Mouse (Mus musculus) kidney, embryonic 16.5 days (tissue): ENCODE results near the gene Ifnar2. TPM values are rescaled to one million over a fixed set of nuclear protein-coding genes. Genes with fewer than 3 reads are reported as not detected.

ENCODE experiments used
- ATAC-seq: fragments of 200-750 bp; cut with Nextera tagmentation; 2 replicates; pipeline ENCODE4 v1.8.0; 2017; ENCODE audit warnings: moderate TSS enrichment; ENCODE audit not compliant: low FRiP score, low TSS enrichment
- H3K27ac ChIP-seq: fragments of 300-500 bp; sonication (generic); 2 replicates; pipeline ENCODE4 v1.5.1; 2014; ENCODE audit warnings: low read length
- H3K27me3 ChIP-seq: fragments of 300-500 bp; sonication (generic); 2 replicates; pipeline ENCODE4 v1.6.1; 2014; ENCODE audit warnings: low read length, control low read depth, mixed read lengths; ENCODE audit not compliant: insufficient read depth
- H3K36me3 ChIP-seq: fragments of 300-500 bp; sonication (generic); 2 replicates; pipeline ENCODE4 v1.6.1; 2014; ENCODE audit warnings: low read length, control low read depth, mixed read lengths; ENCODE audit not compliant: insufficient read depth
- H3K4me1 ChIP-seq: fragments of 300-500 bp; sonication (generic); 2 replicates; pipeline ENCODE4 v1.6.1; 2014; ENCODE audit warnings: low read length, control low read depth, mixed read lengths; ENCODE audit not compliant: insufficient read depth
- H3K4me2 ChIP-seq: fragments of 300-500 bp; sonication (generic); replicated peaks from 2 replicates; pipeline ENCODE4 v1.6.1; 2014; ENCODE audit warnings: low read depth, low read length
- H3K4me3 ChIP-seq: fragments of 300-500 bp; sonication (generic); 2 replicates; pipeline ENCODE4 v1.5.1; 2014; ENCODE audit warnings: mild to moderate bottlenecking, low read length
- H3K9ac ChIP-seq: fragments of 300-500 bp; sonication (generic); replicated peaks from 2 replicates; pipeline ENCODE4 v1.6.1; 2014; ENCODE audit warnings: low read length
- H3K9me3 ChIP-seq: fragments of 300-500 bp; sonication (generic); 2 replicates; pipeline ENCODE4 v1.6.1; 2016; ENCODE audit warnings: low read length, control low read depth
- WGBS: fragments of 180-500 bp; shearing (Covaris S2); extraction: QIAGEN DNeasy Blood & Tissue Kit; methylation state at CpG from one replicate; pipeline ENCODE4 v1.1.7; 2014; 5-methylcytosine and 5-hydroxymethylcytosine counted together
- polyA plus RNA-seq: library from polyadenylated mRNA; unstranded; fragments of >200 nt; fragmentation: Nextera tagmentation; extraction: Ambion mirVana; gene quantifications from 2 replicates; pipeline ENCODE4 v1.2.1, GENCODE M21; 2015

Ifnar2 gene
- 55.5 and 56.2 TPM in 2 replicates for polyA plus RNA-seq

GRCm38 (mm10) chr16:91372577-91373472 lies at the start of gene Ifnar2:
TSS of gene Ifnar2 (plus strand) at chr16:91372783.
- H3K27ac ChIP-seq: peak within 1 kb of the TSS; percentile 93
- WGBS: under 1% methylated on average over 62 of the region's 62 CpGs
- peaks cover 6% of the 10 kb centered on the region; the same call in 1 of the 2 replicates for H3K9me3 ChIP-seq
- H3K36me3 ChIP-seq: peaks cover 4% of the 10 kb centered on the region
- peak within 1 kb of the TSS; percentile 94 for H3K9ac ChIP-seq
- ATAC-seq: peak; percentile 95
- no peaks in the 10 kb centered on the region for H3K27me3 ChIP-seq
- peak within 1 kb of the TSS; percentile 76 for H3K4me3 ChIP-seq
- H3K4me2 ChIP-seq: peak within 1 kb of the TSS; percentile 62
- H3K4me1 ChIP-seq: peaks cover 14% of the 10 kb centered on the region

- Histone ChIP-seq H3K4me1 (no peaks in the 10 kb centered on the region), H3K9me3 (no peaks in the 10 kb centered on the region), H3K4me3 (no peak overlapping the region), H3K9ac (no peak overlapping the region), H3K4me2 (no peak overlapping the region), H3K36me3 (no peaks in the 10 kb centered on the region), H3K27ac (no peak overlapping the region), H3K27me3 (peaks cover 17% of the 10 kb centered on the region)
- ATAC-seq: no peak
- 75% methylated on average over 7 of the region's 7 CpGs for WGBS
These were observed 45.0 kb upstream of the Ifnar2 start for GRCm38 (mm10) chr16:91327605-91328004.

- Histone ChIP-seq H3K27ac (no peak overlapping the region), H3K4me2 (no peak overlapping the region), H3K9ac (no peak overlapping the region), H3K36me3 (no peaks in the 10 kb centered on the region), H3K4me3 (no peak overlapping the region), H3K9me3 (no peaks in the 10 kb centered on the region), H3K27me3 (peaks cover 13% of the 10 kb centered on the region), H3K4me1 (no peaks in the 10 kb centered on the region)
- WGBS: 78% methylated on average over 19 of the region's 19 CpGs
- no peak for ATAC-seq
These were observed 43.7 kb upstream of the Ifnar2 start for GRCm38 (mm10) chr16:91328922-91329321.

- no peak overlapping the region for H3K9ac ChIP-seq
- H3K4me3 ChIP-seq: no peak overlapping the region
- no peaks in the 10 kb centered on the region for H3K4me1 ChIP-seq
- ATAC-seq: no peak
- no peaks in the 10 kb centered on the region for H3K9me3 ChIP-seq
- H3K36me3 ChIP-seq: no peaks in the 10 kb centered on the region
- H3K27me3 ChIP-seq: peaks cover 12% of the 10 kb centered on the region
- WGBS: 70% methylated on average over 6 of the region's 6 CpGs
- H3K27ac ChIP-seq: no peak overlapping the region
- H3K4me2 ChIP-seq: no peak overlapping the region
These were observed 42.1 kb upstream of the Ifnar2 start for GRCm38 (mm10) chr16:91330496-91330895.

GRCm38 (mm10) chr16:91331153-91331552 lies 41.4 kb upstream of the Ifnar2 start:
- H3K27ac ChIP-seq: no peak overlapping the region
- 31% methylated on average over 5 of the region's 5 CpGs for WGBS
- no peaks in the 10 kb centered on the region for H3K4me1 ChIP-seq
- no peak overlapping the region for H3K4me2 ChIP-seq
- no peaks in the 10 kb centered on the region for H3K9me3 ChIP-seq
- H3K36me3 ChIP-seq: no peaks in the 10 kb centered on the region
- no peak overlapping the region for H3K9ac ChIP-seq
- no peak for ATAC-seq
- H3K27me3 ChIP-seq: peaks cover 12% of the 10 kb centered on the region
- no peak overlapping the region for H3K4me3 ChIP-seq

- Histone ChIP-seq H3K27me3 (peaks cover 17% of the 10 kb centered on the region), H3K4me1 (no peaks in the 10 kb centered on the region), H3K36me3 (no peaks in the 10 kb centered on the region), H3K27ac (no peak overlapping the region), H3K4me2 (no peak overlapping the region), H3K4me3 (no peak overlapping the region), H3K9me3 (no peaks in the 10 kb centered on the region), H3K9ac (no peak overlapping the region)
- 46% methylated on average over 7 of the region's 7 CpGs for WGBS
- no peak for ATAC-seq
These were observed 39.7 kb upstream of the Ifnar2 start for GRCm38 (mm10) chr16:91332880-91333279.

GRCm38 (mm10) chr16:91334190-91334893 lies 38.2 kb upstream of the Ifnar2 start:
- Histone ChIP-seq H3K4me3 (no peak overlapping the region), H3K36me3 (no peaks in the 10 kb centered on the region), H3K27me3 (peaks cover 8% of the 10 kb centered on the region), H3K4me1 (no peaks in the 10 kb centered on the region), H3K4me2 (no peak overlapping the region), H3K9ac (no peak overlapping the region), H3K9me3 (no peaks in the 10 kb centered on the region), H3K27ac (no peak overlapping the region)
- 13% methylated on average over 10 of the region's 10 CpGs for WGBS
- ATAC-seq: no peak

GRCm38 (mm10) chr16:91336753-91337152 lies 35.8 kb upstream of the Ifnar2 start:
- Histone ChIP-seq H3K27ac (no peak overlapping the region), H3K27me3 (peaks cover 8% of the 10 kb centered on the region; the same call in 1 of the 2 replicates), H3K9ac (no peak overlapping the region), H3K4me1 (no peaks in the 10 kb centered on the region), H3K4me3 (no peak overlapping the region), H3K36me3 (no peaks in the 10 kb centered on the region), H3K4me2 (no peak overlapping the region), H3K9me3 (no peaks in the 10 kb centered on the region)
- ATAC-seq: no peak
- 91% methylated on average over 4 of the region's 4 CpGs for WGBS

- Histone ChIP-seq H3K27ac (no peak overlapping the region), H3K36me3 (no peaks in the 10 kb centered on the region), H3K27me3 (peaks cover 8% of the 10 kb centered on the region; the same call in 1 of the 2 replicates), H3K4me1 (no peaks in the 10 kb centered on the region), H3K9ac (no peak overlapping the region), H3K4me2 (no peak overlapping the region), H3K9me3 (no peaks in the 10 kb centered on the region), H3K4me3 (no peak overlapping the region)
- no peak for ATAC-seq
- 74% methylated on average over 5 of the region's 5 CpGs for WGBS
These were observed 35.1 kb upstream of the Ifnar2 start for GRCm38 (mm10) chr16:91337480-91337879.

- Histone ChIP-seq H3K4me3 (no peak overlapping the region), H3K27me3 (peaks cover 28% of the 10 kb centered on the region), H3K9ac (no peak overlapping the region), H3K4me2 (no peak overlapping the region), H3K4me1 (no peaks in the 10 kb centered on the region), H3K27ac (no peak overlapping the region), H3K9me3 (no peaks in the 10 kb centered on the region), H3K36me3 (no peaks in the 10 kb centered on the region)
- 76% methylated on average over 9 of the region's 9 CpGs for WGBS
- no peak for ATAC-seq
These were observed 26.1 kb upstream of the Ifnar2 start for GRCm38 (mm10) chr16:91346491-91346890.
